Mouse (Mus musculus): ENCODE measurements at regions not wholly inside any gene's neighbourhood (a gene's known extent, or its start where the extent isn't known, plus 50 kb on each side); places are given as distances from the start of the nearest gene placed in this dataset.

GRCm38 (mm10) chr14:80374290-80374689 is 390.4 kb downstream of the Olfm4 start:
- 49% methylated on average over 1 of the region's 1 CpGs for WGBS
- Histone ChIP-seq H3K4me3 (ENCODE audit: insufficient read depth, low read depth, low read length) (no peak overlapping the region), H3K4me1 (ENCODE audit: control insufficient read depth, insufficient read depth, low read length) (no peaks in the 10 kb centered on the region), H3K27ac (ENCODE audit: insufficient read depth, low read depth, low read length) (no peak overlapping the region)
- TF ChIP-seq CTCF (IDR thresholded peaks at IDR 0.05; ENCODE audit: insufficient read depth, low read depth, low read length) (no peak), POLR2A (IDR thresholded peaks at IDR 0.05; ENCODE audit: insufficient read depth, low read depth, low read length) (no peak)

DNA sequence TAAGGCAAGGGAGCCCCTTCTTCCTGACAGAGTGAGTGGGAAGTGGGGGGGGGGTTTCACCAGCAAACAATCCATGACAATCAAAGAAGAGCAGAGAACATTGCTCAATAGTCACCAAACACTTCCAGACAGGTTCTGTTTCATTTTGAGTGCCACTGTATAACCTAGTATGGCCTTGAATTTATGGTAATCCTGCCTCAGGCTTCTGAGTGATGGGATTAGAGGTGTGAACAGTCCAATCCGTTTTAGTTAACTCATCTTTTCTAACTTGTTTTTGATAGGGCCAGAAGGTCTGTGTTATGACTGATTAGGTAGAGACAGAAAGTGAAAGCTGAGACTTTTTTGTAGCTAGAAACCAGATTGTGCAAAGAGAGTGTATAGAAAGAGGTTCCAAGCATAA is 393.2 kb downstream of the Olfm4 start:
- WGBS, result 66% methylated on average over 1 of the region's 1 CpGs
- no peak overlapping the region for H3K4me3 ChIP-seq (ENCODE audit: insufficient read depth, low read depth, low read length)
- H3K27ac ChIP-seq (ENCODE audit: insufficient read depth, low read depth, low read length), result no peak overlapping the region
- no peaks in the 10 kb centered on the region for H3K4me1 ChIP-seq (ENCODE audit: control insufficient read depth, insufficient read depth, low read length)
- TF ChIP-seq CTCF (IDR thresholded peaks at IDR 0.05; ENCODE audit: insufficient read depth, low read depth, low read length) (no peak), POLR2A (IDR thresholded peaks at IDR 0.05; ENCODE audit: insufficient read depth, low read depth, low read length) (no peak)

GRCm38 (mm10) chr14:80391418-80391817 is 407.5 kb downstream of the Olfm4 start:
- Histone ChIP-seq H3K4me3 (ENCODE audit: insufficient read depth, low read depth, low read length) (no peak overlapping the region), H3K4me1 (ENCODE audit: control insufficient read depth, insufficient read depth, low read length) (no peaks in the 10 kb centered on the region), H3K27ac (ENCODE audit: insufficient read depth, low read depth, low read length) (no peak overlapping the region)
- no peak for TF ChIP-seq POLR2A (IDR thresholded peaks at IDR 0.05; ENCODE audit: insufficient read depth, low read depth, low read length)
- no peak for TF ChIP-seq CTCF (IDR thresholded peaks at IDR 0.05; ENCODE audit: insufficient read depth, low read depth, low read length)
- 56% methylated on average over 2 of the region's 2 CpGs for WGBS

DNA sequence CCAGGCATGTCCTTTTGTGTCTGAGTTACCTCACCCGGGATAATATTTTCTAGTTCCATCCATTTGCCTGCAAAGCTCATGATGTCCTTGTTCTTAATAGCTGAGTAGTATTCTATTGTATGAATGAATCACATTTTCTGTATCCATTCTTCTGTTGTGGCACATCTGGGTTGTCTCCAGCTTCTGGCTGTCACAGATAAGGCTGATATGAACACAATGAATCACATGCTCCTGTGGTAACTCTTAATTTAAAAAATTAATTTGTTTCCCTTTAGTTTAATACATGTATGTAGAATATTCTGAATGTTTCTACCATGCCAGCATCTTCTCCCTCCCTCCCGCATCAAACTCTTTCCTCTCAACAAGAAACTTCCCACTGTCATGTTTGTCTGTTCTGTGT is 424.4 kb downstream of the Olfm4 start:
- Histone ChIP-seq H3K4me1 (ENCODE audit: control insufficient read depth, insufficient read depth, low read length) (no peaks in the 10 kb centered on the region), H3K4me3 (ENCODE audit: insufficient read depth, low read depth, low read length) (no peak overlapping the region), H3K27ac (ENCODE audit: insufficient read depth, low read depth, low read length) (no peak overlapping the region)
- WGBS, result 98% methylated on average over 2 of the region's 2 CpGs
- TF ChIP-seq CTCF (IDR thresholded peaks at IDR 0.05; ENCODE audit: insufficient read depth, low read depth, low read length), result no peak
- no peak for TF ChIP-seq POLR2A (IDR thresholded peaks at IDR 0.05; ENCODE audit: insufficient read depth, low read depth, low read length)

- TF ChIP-seq POLR2A (IDR thresholded peaks at IDR 0.05; ENCODE audit: insufficient read depth, low read depth, low read length) (no peak), CTCF (IDR thresholded peaks at IDR 0.05; ENCODE audit: insufficient read depth, low read depth, low read length) (no peak)
- 76% methylated on average over 3 of the region's 3 CpGs for WGBS
Measured at GRCm38 (mm10) chr14:80418810-80419325, 435.0 kb downstream of the Olfm4 start.

GRCm38 (mm10) chr14:80443820-80444219 is 459.9 kb downstream of the Olfm4 start:
- no peak for TF ChIP-seq CTCF (IDR thresholded peaks at IDR 0.05; ENCODE audit: insufficient read depth, low read depth, low read length)
- no peak for TF ChIP-seq POLR2A (IDR thresholded peaks at IDR 0.05; ENCODE audit: insufficient read depth, low read depth, low read length)
- Histone ChIP-seq H3K27ac (ENCODE audit: insufficient read depth, low read depth, low read length) (no peak overlapping the region), H3K4me1 (ENCODE audit: control insufficient read depth, insufficient read depth, low read length) (no peaks in the 10 kb centered on the region), H3K4me3 (ENCODE audit: insufficient read depth, low read depth, low read length) (no peak overlapping the region)

More at GRCm38 (mm10) chr14:80418810-80419325, 435.0 kb downstream of the Olfm4 start:
- no peaks in the 10 kb centered on the region for H3K4me1 ChIP-seq (ENCODE audit: control insufficient read depth, insufficient read depth, low read length)
- H3K27ac ChIP-seq (ENCODE audit: insufficient read depth, low read depth, low read length), result no peak overlapping the region
- H3K4me3 ChIP-seq (ENCODE audit: insufficient read depth, low read depth, low read length), result no peak overlapping the region

DNA sequence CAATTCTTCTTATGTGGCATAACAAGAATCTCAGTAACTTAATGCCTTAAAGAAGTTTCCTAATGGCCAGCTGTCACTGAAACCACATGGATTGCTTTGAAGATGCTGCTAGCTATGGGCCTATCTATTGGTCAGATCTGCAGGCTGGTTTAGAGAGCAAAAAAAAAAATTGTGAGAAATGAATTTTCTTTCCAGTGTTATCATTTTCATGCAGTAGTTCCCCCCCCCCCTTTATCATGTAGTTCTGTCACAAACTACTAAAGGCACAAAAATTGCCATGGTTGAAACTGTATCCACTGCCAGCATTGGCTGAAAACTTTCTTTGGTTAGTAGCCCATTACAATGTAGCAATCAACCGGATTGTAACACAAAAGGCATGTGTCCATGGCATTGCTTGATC is 487.6 kb downstream of the Olfm4 start:
- 82% methylated on average over 1 of the region's 1 CpGs for WGBS
- no peak overlapping the region for H3K27ac ChIP-seq (ENCODE audit: insufficient read depth, low read depth, low read length)

GRCm38 (mm10) chr14:80479918-80480317 is 496.0 kb downstream of the Olfm4 start:
- H3K4me3 ChIP-seq (ENCODE audit: insufficient read depth, low read depth, low read length), result no peak overlapping the region
- TF ChIP-seq CTCF (IDR thresholded peaks at IDR 0.05; ENCODE audit: insufficient read depth, low read depth, low read length) (no peak), POLR2A (IDR thresholded peaks at IDR 0.05; ENCODE audit: insufficient read depth, low read depth, low read length) (no peak)
- no peaks in the 10 kb centered on the region for H3K4me1 ChIP-seq (ENCODE audit: control insufficient read depth, insufficient read depth, low read length)
- no peak overlapping the region for H3K27ac ChIP-seq (ENCODE audit: insufficient read depth, low read depth, low read length)

More for the DNA sequence above, 487.6 kb downstream of the Olfm4 start:
- no peak for TF ChIP-seq POLR2A (IDR thresholded peaks at IDR 0.05; ENCODE audit: insufficient read depth, low read depth, low read length)
- no peak for TF ChIP-seq CTCF (IDR thresholded peaks at IDR 0.05; ENCODE audit: insufficient read depth, low read depth, low read length)
- no peak overlapping the region for H3K4me3 ChIP-seq (ENCODE audit: insufficient read depth, low read depth, low read length)
- no peaks in the 10 kb centered on the region for H3K4me1 ChIP-seq (ENCODE audit: control insufficient read depth, insufficient read depth, low read length)

GRCm38 (mm10) chr14:80482771-80483170 is 498.9 kb downstream of the Olfm4 start:
- no peak overlapping the region for H3K27ac ChIP-seq (ENCODE audit: insufficient read depth, low read depth, low read length)
- no peak overlapping the region for H3K4me3 ChIP-seq (ENCODE audit: insufficient read depth, low read depth, low read length)
- no peaks in the 10 kb centered on the region for H3K4me1 ChIP-seq (ENCODE audit: control insufficient read depth, insufficient read depth, low read length)
- 23% methylated on average over 3 of the region's 3 CpGs for WGBS
- no peak for TF ChIP-seq CTCF (IDR thresholded peaks at IDR 0.05; ENCODE audit: insufficient read depth, low read depth, low read length)
- no peak for TF ChIP-seq POLR2A (IDR thresholded peaks at IDR 0.05; ENCODE audit: insufficient read depth, low read depth, low read length)

DNA sequence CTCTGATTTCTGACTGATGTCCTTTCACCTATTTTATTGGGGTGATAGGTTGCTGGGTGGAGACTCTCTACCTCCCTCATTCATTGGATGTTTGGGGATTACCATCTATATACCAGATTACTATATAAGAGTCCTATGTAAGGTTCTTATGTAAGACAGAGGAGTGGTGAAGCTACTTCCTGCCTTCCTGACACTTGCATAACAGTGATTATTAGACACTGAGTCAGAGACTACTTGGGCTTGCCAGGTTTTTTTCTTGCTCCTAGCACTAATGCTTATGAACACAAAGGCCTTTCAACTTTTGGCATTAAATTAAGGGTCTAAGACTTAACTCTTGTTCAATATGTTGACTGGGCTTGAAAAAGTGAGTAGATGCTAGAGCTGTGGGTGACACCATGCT is 500.4 kb downstream of the Olfm4 start:
- TF ChIP-seq POLR2A (IDR thresholded peaks at IDR 0.05; ENCODE audit: insufficient read depth, low read depth, low read length) (no peak), CTCF (IDR thresholded peaks at IDR 0.05; ENCODE audit: insufficient read depth, low read depth, low read length) (no peak)
- no peak overlapping the region for H3K27ac ChIP-seq (ENCODE audit: insufficient read depth, low read depth, low read length)
- H3K4me1 ChIP-seq (ENCODE audit: control insufficient read depth, insufficient read depth, low read length), result no peaks in the 10 kb centered on the region
- H3K4me3 ChIP-seq (ENCODE audit: insufficient read depth, low read depth, low read length), result no peak overlapping the region

Measured in olfactory bulb, adult 2 months (tissue).